Comparison of ENCODE assay signal across 26 mouse cellular contexts in genomic region chr6:23078273-23078672, GRCm38 (mm10).
"Had no signal": no experiment of that assay in that cellular context is flagged by ENCODE, and none has a peak within 500 bp of the region (broad histone marks: within the 10 kb centered on the region; RNA-seq: fewer than 3 reads in every experiment).

No protein-coding gene starts in this region.

- H3K27me3 ChIP-seq: heart, embryonic 12.5 days; hindbrain, embryonic 12.5 days; intestine, embryonic 15.5 days; limb, embryonic 12.5 days; liver, embryonic 13.5 days had no signal

- DNase-seq: gastrocnemius, adult 2 months; gastrocnemius, postnatal 10 days; gastrocnemius, postnatal 25 days; heart, adult 18-20 months; heart, postnatal 10 days; heart, postnatal 4 days; kidney, adult 2 months; kidney, postnatal 14 days; kidney, postnatal 4 days; liver; liver, embryonic 13.5 days had no signal

- H3K9ac ChIP-seq: heart, embryonic 12.5 days; hindbrain, embryonic 12.5 days; hindbrain, embryonic 14.5 days; intestine, embryonic 15.5 days; limb, embryonic 12.5 days; liver, embryonic 13.5 days had no signal

- H3K4me1 ChIP-seq: hindbrain, embryonic 10.5 days; hindbrain, embryonic 12.5 days; intestine, embryonic 15.5 days; limb, embryonic 12.5 days; liver, embryonic 13.5 days had no signal

- H3K36me3 ChIP-seq: heart, embryonic 10.5 days; heart, embryonic 12.5 days; hindbrain, embryonic 10.5 days; hindbrain, embryonic 12.5 days; intestine, embryonic 15.5 days; limb, embryonic 10.5 days; limb, embryonic 12.5 days had no signal

- H3K9me3 ChIP-seq: heart, embryonic 10.5 days; heart, embryonic 12.5 days; hindbrain, embryonic 10.5 days; hindbrain, embryonic 12.5 days; intestine, embryonic 15.5 days; limb, embryonic 10.5 days; limb, embryonic 12.5 days; liver, embryonic 13.5 days had no signal

- H3K4me3 ChIP-seq: gastrocnemius, adult 2 months; heart, embryonic 10.5 days; heart, embryonic 12.5 days; hindbrain, embryonic 10.5 days; hindbrain, embryonic 12.5 days; intestine, embryonic 15.5 days; layer of hippocampus, adult 2 months; left cerebral cortex, adult 2 months; limb, embryonic 10.5 days; limb, embryonic 12.5 days; liver, embryonic 13.5 days had no signal

- ATAC-seq: forebrain, embryonic 16.5 days; hindbrain, embryonic 16.5 days; inflammation-experienced regulatory T-cells, adult 6 months; intestine, embryonic 15.5 days; intestine, postnatal 0 days had no signal

- H3K27ac ChIP-seq: gastrocnemius, adult 2 months; heart, embryonic 10.5 days; hindbrain, embryonic 10.5 days; hindbrain, embryonic 12.5 days; hindbrain, embryonic 14.5 days; intestine, embryonic 15.5 days; layer of hippocampus, adult 2 months; left cerebral cortex, adult 2 months; limb, embryonic 10.5 days; limb, embryonic 12.5 days; liver, embryonic 13.5 days had no signal

- H3K4me2 ChIP-seq: heart, embryonic 12.5 days; hindbrain, embryonic 12.5 days; hindbrain, embryonic 14.5 days; intestine, embryonic 15.5 days; limb, embryonic 12.5 days; liver, embryonic 11.5 days; liver, embryonic 13.5 days had no signal
